Mouse (Mus musculus) mature B cell (primary cell): ENCODE results near the gene Serpina1c.
"Not testable (repeated sequence)": the region's sequence is repeated elsewhere in the genome, so short reads cannot be mapped to it uniquely, and the experiment has no call there.

ENCODE experiments used
- in situ Hi-C: fragments of 300-500 bp; cut with MboI; formaldehyde crosslinking; loops from 2 replicates; pipeline ENCODE4 v1.14.3; 2019

The Serpina1c gene

GRCm38 (mm10) chr12:103904837-103905340 lies at the start of gene Serpina1c:
Gene Serpina1c, minus strand, starts transcription at chr12:103904887.
- in situ Hi-C loops, result not testable (repeated sequence)

DNA sequence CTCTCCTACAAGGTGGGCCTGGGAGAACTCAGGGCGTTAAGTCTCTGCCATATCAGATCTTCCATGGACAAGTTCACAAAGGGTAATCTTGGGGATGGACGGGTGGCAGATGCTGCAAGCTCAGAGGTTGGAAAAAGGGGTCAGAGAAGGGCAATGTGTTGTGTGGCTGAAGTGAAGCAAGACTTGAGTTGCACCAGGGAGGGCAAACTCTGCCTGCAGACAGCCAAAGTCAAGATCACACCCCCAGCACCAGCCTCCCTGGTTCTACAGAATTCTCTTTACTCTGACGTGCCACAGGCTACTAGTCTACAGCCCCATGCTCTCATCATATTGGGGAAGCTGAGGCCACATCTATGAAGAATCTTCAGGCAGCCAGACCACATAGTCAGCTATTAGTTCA lies 48.3 kb upstream of the Serpina1c start:
- in situ Hi-C loops, result not testable (repeated sequence)

- in situ Hi-C loops, result no loop called here
These were observed 41.6 kb upstream of the Serpina1c start for GRCm38 (mm10) chr12:103946243-103946642.

DNA sequence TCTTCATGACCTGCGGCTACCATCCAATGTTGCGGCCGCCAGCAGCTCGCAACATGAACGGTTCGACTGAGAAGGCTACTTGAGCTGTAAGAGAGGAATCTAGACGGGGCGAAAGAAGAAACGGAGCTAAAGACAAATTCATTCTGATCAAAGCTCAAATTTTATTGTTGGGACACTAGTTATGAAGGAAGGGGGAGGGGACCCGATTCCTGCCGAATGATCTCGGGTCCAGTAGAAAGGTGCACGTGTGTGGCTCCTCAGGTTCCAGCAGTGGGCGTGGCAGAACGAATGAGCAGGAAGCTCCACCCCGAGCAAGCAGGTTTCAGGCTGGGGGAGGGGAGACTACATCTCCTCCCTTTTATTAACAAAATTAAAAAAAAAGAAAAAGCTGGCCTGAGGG lies 4.5 kb upstream of the Serpina1c start:
- in situ Hi-C loops, result not testable (repeated sequence)

- in situ Hi-C loops, result not testable (repeated sequence)
These were observed 3.1 kb upstream of the Serpina1c start for GRCm38 (mm10) chr12:103907746-103908145.

DNA sequence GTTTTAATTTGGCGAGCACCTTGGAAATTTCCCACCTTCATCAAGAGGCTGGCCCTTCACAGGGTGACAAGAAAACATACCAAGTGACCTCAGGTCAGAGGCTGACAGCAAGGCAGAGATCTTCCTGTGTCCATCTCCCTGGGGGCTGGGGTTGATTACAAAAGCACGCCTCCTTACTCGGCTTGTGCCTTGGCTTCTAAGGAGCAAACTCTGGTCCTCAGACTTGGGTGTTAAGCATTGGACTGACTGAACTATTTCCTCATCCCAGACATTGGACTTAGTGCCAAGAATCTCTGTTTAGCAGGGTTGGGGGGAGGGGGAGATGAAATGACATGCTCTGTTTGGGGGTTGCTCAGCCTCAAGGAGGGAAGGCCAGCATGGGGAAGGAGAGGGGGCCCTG lies 2.8 kb downstream of the Serpina1c start:
- in situ Hi-C loops, result not testable (repeated sequence)

GRCm38 (mm10) chr12:103866873-103867272 lies 37.8 kb downstream of the Serpina1c start:
- in situ Hi-C loops, result not testable (repeated sequence)

- in situ Hi-C loops, result not testable (repeated sequence)
These were observed 41.3 kb downstream of the Serpina1c start, which contains the start of gene Serpina1a for GRCm38 (mm10) chr12:103863101-103863974. Gene Serpina1a, minus strand, starts transcription at chr12:103863562.

DNA sequence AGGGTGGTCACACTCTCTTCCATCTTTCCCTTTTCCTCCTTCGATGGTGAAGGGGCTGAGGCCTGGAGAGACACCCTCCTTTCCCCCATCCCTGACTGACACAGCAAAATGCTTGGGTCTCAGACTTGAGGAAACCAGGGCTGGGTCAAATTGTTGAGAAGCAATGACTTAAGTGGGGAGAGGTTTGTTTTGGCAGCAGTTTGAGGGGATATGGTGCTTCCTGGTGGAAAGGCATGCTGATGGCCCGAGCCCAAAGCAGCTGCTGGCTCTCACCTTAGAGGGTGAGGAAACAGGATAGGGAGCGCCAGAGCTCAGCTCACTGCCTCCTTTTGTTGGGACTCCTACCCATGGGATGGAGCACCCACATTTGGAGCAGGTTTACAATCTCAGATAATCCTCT lies 43.7 kb downstream of the Serpina1c start:
- in situ Hi-C loops, result no loop called here

- in situ Hi-C loops, result not testable (repeated sequence)
These were observed 44.1 kb downstream of the Serpina1c start for GRCm38 (mm10) chr12:103860571-103860970.

DNA sequence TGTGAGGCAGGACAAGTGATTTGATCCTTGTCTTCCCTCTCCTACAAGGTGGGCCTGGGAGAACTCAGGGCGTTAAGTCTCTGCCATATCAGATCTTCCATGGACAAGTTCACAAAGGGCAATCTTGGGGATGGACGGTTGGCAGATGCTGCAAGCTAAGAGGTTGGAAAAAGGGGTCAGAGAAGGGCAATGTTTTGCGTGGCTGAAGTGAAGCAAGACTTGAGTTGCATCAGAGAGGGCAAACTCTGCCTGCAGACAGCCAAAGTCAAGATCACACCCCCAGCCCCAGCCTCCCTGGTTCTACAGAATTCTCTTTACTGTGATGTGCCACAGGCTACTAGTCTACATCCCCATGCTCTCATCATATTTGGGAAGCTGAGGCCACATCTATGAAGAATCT lies 45.1 kb downstream of the Serpina1c start:
- in situ Hi-C loops, result not testable (repeated sequence)

DNA sequence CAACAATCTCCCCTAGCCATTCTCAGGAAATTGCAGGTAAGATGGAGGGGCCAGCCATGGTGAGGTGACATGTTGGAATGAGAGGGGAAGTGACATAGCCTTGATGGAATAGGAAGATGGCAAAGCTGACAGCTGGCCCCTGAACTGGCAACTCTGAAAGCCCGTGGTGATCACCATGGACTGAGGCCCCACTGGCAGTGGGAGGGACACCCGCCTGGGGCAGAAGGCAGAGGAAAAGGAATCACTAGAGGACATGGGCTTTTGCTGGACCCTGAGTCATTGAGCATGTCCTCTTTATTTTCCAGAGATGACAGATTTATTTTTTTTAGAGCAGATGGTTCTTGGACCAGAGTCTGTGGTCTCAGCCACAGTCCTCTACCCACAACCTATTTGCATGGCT lies 51.7 kb downstream of the Serpina1c start:
- in situ Hi-C loops, result not testable (repeated sequence)
